ENCODE assay signal across 21 mouse cellular contexts in the genomic region with DNA sequence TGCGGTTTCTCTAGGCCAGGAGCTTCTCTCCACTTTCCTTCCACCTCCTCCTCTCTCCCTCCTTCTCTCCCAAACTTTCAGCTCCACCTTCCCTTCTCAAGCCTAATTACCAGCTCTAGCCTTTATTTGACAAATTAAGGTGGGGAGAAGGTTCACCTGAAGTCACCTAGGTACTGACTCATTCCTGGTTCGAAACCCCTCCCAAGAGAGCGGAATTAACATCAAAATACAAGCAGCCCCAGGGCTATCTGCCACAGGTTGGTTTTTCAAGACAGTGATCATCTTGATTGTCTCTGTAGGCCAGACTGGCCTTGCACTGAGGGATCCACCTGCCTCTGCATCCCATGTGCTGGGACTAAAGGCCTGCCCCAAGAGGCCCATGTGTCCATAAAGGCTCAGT. TPM values are rescaled to one million over a fixed set of nuclear protein-coding genes. Genes with fewer than 3 reads are reported as not detected.
DNase-seq lines count a peak whose midpoint lies in the region; ATAC-seq lines count a peak whose summit lies in the region.
"Had no signal": no experiment of that assay in that cellular context is flagged by ENCODE, and none has a peak within 500 bp of the region (broad histone marks: within the 10 kb centered on the region; RNA-seq: fewer than 3 reads in every experiment).

No protein-coding gene starts in this region.

- no peaks in the 10 kb centered on the region for H3K36me3 ChIP-seq in kidney, embryonic 14.5 days (ENCODE audit: control insufficient read depth, insufficient read depth, low read length)
- H3K36me3 ChIP-seq: G1E had no signal

- H3K4me3 ChIP-seq in kidney, embryonic 14.5 days (ENCODE audit: low read length), result no peak overlapping the region
- H3K4me3 ChIP-seq: embryonic facial prominence, embryonic 10.5 days; embryonic facial prominence, embryonic 12.5 days; forebrain, embryonic 13.5 days; forebrain, embryonic 15.5 days had no signal

- H3K9me3 ChIP-seq in kidney, embryonic 14.5 days (ENCODE audit: control insufficient read depth, low read length), result peaks cover 3% of the 10 kb centered on the region
- H3K9me3 ChIP-seq: G1E had no signal

- peak; percentile 83 for DNase-seq in ES-CJ7 (ENCODE audit: low read depth, low spot score)
- DNase-seq in R1 (ENCODE audit: low read depth, low spot score), result peak; percentile 83
- no peak for DNase-seq in gastrocnemius, postnatal 36 days
- DNase-seq: adrenal gland, adult 8-10 months; adrenal gland, postnatal 14 days; adrenal gland, postnatal 36 days; cerebellum, adult 11-12 months; cerebellum, adult 2 months; cerebellum, adult 9-10 months; cerebellum, postnatal 10 days; cerebellum, postnatal 25 days; forebrain, postnatal 0 days had no signal

- intact Hi-C loops in gastrocnemius, postnatal 36 days (cut with DNase I), result no loop called here

- no peaks in the 10 kb centered on the region for H3K27me3 ChIP-seq in kidney, embryonic 14.5 days (ENCODE audit: control insufficient read depth, insufficient read depth, low read length)
- H3K27me3 ChIP-seq: embryonic facial prominence, embryonic 12.5 days; forebrain, embryonic 13.5 days; forebrain, embryonic 15.5 days; Patski had no signal

- H3K9ac ChIP-seq in kidney, embryonic 14.5 days (ENCODE audit: low read depth, low read length), result no peak overlapping the region
- H3K9ac ChIP-seq: embryonic facial prominence, embryonic 12.5 days; forebrain, embryonic 13.5 days; forebrain, embryonic 15.5 days; forebrain, postnatal 0 days had no signal

- no peak overlapping the region for H3K27ac ChIP-seq in kidney, embryonic 14.5 days (ENCODE audit: low read depth, low read length)
- H3K27ac ChIP-seq: embryonic facial prominence, embryonic 10.5 days; embryonic facial prominence, embryonic 12.5 days; forebrain, embryonic 13.5 days; forebrain, embryonic 15.5 days had no signal

- no peak overlapping the region for H3K4me2 ChIP-seq in kidney, embryonic 14.5 days (replicated peaks; ENCODE audit: low read depth, low read length)
- H3K4me2 ChIP-seq: embryonic facial prominence, embryonic 12.5 days; forebrain, embryonic 13.5 days; forebrain, embryonic 15.5 days had no signal

- no peak for ATAC-seq in granulocyte monocyte progenitor cell, adult 5-6 weeks (replicated peaks; ENCODE audit: poor library complexity, severe bottlenecking)
- ATAC-seq in kidney, embryonic 14.5 days (ENCODE audit: low FRiP score, low TSS enrichment), result no peak
- ATAC-seq: activated CD4-positive, CD25-positive, alpha-beta regulatory T cell, adult 4 months; forebrain, embryonic 13.5 days; forebrain, embryonic 15.5 days; forebrain, postnatal 0 days; Patski had no signal

- no peaks in the 10 kb centered on the region for H3K4me1 ChIP-seq in kidney, embryonic 14.5 days (ENCODE audit: control insufficient read depth, insufficient read depth, low read length)
- H3K4me1 ChIP-seq: embryonic facial prominence, embryonic 10.5 days; embryonic facial prominence, embryonic 12.5 days; forebrain, embryonic 13.5 days; forebrain, embryonic 15.5 days had no signal

- 88% methylated on average over 3 of the region's 3 CpGs for WGBS in kidney, embryonic 14.5 days

RNA-seq across cellular contexts. Expression of gene Zfp619, which starts 22.9 kb away (rescaled TPM):
- 3.4 and 4.5 TPM in 2 replicates for total RNA-seq in granulocyte monocyte progenitor cell, adult 5-6 weeks (2014; fragmentation: Nextera tagmentation)
- 2.0 and 3.0 TPM in 2 replicates for total RNA-seq in granulocyte monocyte progenitor cell, adult 5-6 weeks (2017)
- polyA plus RNA-seq in kidney, embryonic 14.5 days (2014; fragmentation: Nextera tagmentation; extraction: Ambion mirVana), result 2.0 and 3.7 TPM in 2 replicates
- total RNA-seq in gastrocnemius, postnatal 36 days (2021), result 1 to 10 TPM in 1 of 2 experiments, under 1 TPM in 1; 0.94 to 1.3 TPM

Comparison
In these comparisons a context has a peak if more than half of its experiments do, and no peak if none do; other contexts are left out.
1. DNase-seq: peak in ES-CJ7 (single experiment) and R1 (single experiment); none in gastrocnemius, postnatal 36 days (0 of 2).